Mouse (Mus musculus) stomach, embryonic 14.5 days (tissue): ENCODE measurements around the gene Csnk1d. TPM values are rescaled to one million over a fixed set of nuclear protein-coding genes. Genes with fewer than 3 reads are reported as not detected.

Experiments used
- ATAC-seq: fragments of 200-750 bp; cut with Nextera tagmentation; 2 replicates; pipeline ENCODE4 v1.8.0; 2017; ENCODE audit warnings: low read depth, moderate TSS enrichment; ENCODE audit not compliant: insufficient number of reproducible peaks, insufficient read depth, low FRiP score
- H3K27ac ChIP-seq: fragments of 300-500 bp; sonication (generic); 2 replicates; pipeline ENCODE4 v1.5.1; 2014; ENCODE audit warnings: mild to moderate bottlenecking, low read length, moderate library complexity, mixed read lengths
- H3K27me3 ChIP-seq: fragments of 300-500 bp; sonication (generic); 2 replicates; pipeline ENCODE4 v1.6.1; 2014; ENCODE audit warnings: low read length, control low read depth, mixed read lengths; ENCODE audit not compliant: control insufficient read depth, insufficient read depth
- H3K36me3 ChIP-seq: fragments of 300-500 bp; sonication (generic); 2 replicates; pipeline ENCODE4 v1.6.1; 2014; ENCODE audit warnings: mild to moderate bottlenecking, control low read depth, low read length, moderate library complexity, mixed read lengths; ENCODE audit not compliant: control insufficient read depth, insufficient read depth
- H3K4me1 ChIP-seq: fragments of 300-500 bp; sonication (generic); 2 replicates; pipeline ENCODE4 v1.6.1; 2014; ENCODE audit warnings: low read length, control low read depth, mixed read lengths; ENCODE audit not compliant: control insufficient read depth, insufficient read depth
- H3K4me2 ChIP-seq: fragments of 300-500 bp; sonication (generic); replicated peaks from 2 replicates; pipeline ENCODE4 v1.6.1; 2014; ENCODE audit warnings: low read depth, low read length, control low read depth
- H3K4me3 ChIP-seq: fragments of 300-500 bp; sonication (generic); 2 replicates; pipeline ENCODE4 v1.5.1; 2014; ENCODE audit warnings: low read depth, low read length, control low read depth
- H3K9ac ChIP-seq: fragments of 300-500 bp; sonication (generic); replicated peaks from 2 replicates; pipeline ENCODE4 v1.6.1; 2014; ENCODE audit warnings: low read depth, mild to moderate bottlenecking, control low read depth, low read length, moderate library complexity, mixed read lengths
- H3K9me3 ChIP-seq: fragments of 300-500 bp; sonication (generic); 2 replicates; pipeline ENCODE4 v1.6.1; 2016; ENCODE audit warnings: low read depth, low read length, control low read depth; ENCODE audit not compliant: control insufficient read depth
- WGBS: fragments of 180-500 bp; shearing (Covaris S2); extraction: QIAGEN DNeasy Blood & Tissue Kit; methylation state at CpG from one replicate; pipeline ENCODE4 v1.1.7; 2014; 5-methylcytosine and 5-hydroxymethylcytosine counted together
- polyA plus RNA-seq: library from polyadenylated mRNA; unstranded; fragments of >200 nt; fragmentation: Nextera tagmentation; extraction: Ambion mirVana; gene quantifications from 2 replicates; pipeline ENCODE4 v1.2.1, GENCODE M21; 2014

Csnk1d gene
- polyA plus RNA-seq, 1 experiment from 2014 or later = 70.6 TPM

DNA sequence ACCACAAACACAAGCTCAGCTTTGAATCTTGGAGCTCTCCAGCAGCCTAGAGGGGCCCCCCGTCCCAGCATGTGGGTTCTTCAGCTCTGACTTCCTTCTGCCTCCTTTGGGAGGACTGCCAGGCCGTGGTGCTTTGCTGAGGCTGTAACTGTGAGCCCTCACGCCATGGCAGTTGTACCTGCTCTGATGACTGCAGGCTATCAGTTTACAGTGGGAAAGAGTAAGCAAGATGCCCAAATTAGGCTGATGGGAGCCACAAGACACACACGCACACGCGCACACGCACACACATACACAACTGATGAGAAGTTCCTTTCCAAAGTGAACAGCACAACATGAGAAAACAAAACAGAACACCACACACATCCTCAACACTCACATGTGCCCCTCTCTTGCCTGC lies 28.2 kb downstream of the Csnk1d start:
- Histone ChIP-seq H3K9me3 (no peaks in the 10 kb centered on the region), H3K36me3 (peaks cover 77% of the 10 kb centered on the region), H3K9ac (no peak overlapping the region), H3K4me1 (0 out of 2 replicates have a peak, but pooled peaks cover 2% of the 10 kb centered on the region), H3K4me3 (no peak overlapping the region), H3K27me3 (no peaks in the 10 kb centered on the region), H3K4me2 (no peak overlapping the region), H3K27ac (no peak overlapping the region)
- 90% methylated on average over 7 of the region's 7 CpGs for WGBS
- ATAC-seq = no peak

DNA sequence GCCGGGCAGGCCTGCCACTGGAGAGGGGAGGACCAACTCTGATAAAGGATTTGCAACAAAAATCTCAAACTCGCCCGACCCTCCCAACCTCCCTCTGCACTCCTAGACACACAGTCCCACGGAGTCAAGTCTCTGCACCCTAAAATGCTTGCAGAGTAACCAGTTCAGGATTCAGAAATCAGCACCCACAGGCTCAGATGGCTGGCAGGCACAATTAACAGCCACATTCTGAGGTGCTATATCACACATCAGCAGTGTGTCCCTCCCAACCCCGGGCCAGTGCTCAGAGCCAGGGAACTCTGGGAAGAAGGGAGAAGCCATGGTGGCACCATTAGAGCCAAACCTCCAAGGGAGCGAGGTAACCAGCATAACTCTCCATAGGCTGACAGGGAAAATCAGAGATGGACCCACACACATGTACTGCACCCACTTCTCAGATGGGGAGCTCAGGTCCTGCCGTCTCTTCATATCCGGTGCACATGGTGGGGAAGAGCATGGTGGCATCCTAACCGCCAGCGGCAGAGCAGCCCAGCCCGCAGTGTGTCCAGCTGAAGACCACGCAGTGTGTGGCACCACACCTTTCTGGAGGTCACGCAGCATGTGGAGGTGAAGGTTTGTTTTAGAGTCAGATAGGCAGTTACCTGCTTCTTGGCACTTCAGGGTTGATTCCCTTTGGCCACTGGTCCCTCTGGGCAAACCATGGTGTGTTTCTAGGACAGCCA lies 28.9 kb downstream of the Csnk1d start:
- no peak overlapping the region for H3K4me2 ChIP-seq
- no peak overlapping the region for H3K4me3 ChIP-seq
- no peaks in the 10 kb centered on the region for H3K27me3 ChIP-seq
- H3K4me1 ChIP-seq = 0 out of 2 replicates have a peak, but pooled peaks cover 2% of the 10 kb centered on the region
- ATAC-seq = no peak
- peaks cover 77% of the 10 kb centered on the region for H3K36me3 ChIP-seq
- H3K9me3 ChIP-seq = no peaks in the 10 kb centered on the region
- no peak overlapping the region for H3K9ac ChIP-seq
- WGBS = 89% methylated on average over 13 of the region's 13 CpGs
- no peak overlapping the region for H3K27ac ChIP-seq

DNA sequence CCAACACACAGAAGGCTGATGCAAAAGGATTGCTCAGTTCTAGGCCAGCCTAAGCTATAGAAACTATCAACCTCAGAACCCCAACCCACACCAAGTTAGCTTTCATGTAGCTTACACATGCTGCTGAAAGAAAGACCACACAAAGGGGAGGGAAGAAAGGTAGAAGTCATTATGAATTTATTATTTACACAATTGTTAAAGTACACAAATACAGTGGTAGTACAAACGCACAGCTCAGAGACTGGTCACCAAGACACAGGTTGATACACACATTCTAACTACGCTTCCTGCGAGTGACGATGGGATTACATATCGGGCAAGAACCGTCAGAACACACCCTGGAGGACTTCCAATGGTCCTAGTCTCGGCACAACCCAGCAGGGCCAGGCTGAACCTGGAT lies 29.5 kb downstream of the Csnk1d start:
- Histone ChIP-seq H3K4me2 (no peak overlapping the region), H3K4me3 (no peak overlapping the region), H3K9me3 (no peaks in the 10 kb centered on the region), H3K36me3 (peaks cover 77% of the 10 kb centered on the region), H3K9ac (no peak overlapping the region), H3K27me3 (no peaks in the 10 kb centered on the region), H3K4me1 (0 out of 2 replicates have a peak, but pooled peaks cover 2% of the 10 kb centered on the region), H3K27ac (no peak overlapping the region)
- 85% methylated on average over 7 of the region's 7 CpGs for WGBS
- no peak for ATAC-seq

DNA sequence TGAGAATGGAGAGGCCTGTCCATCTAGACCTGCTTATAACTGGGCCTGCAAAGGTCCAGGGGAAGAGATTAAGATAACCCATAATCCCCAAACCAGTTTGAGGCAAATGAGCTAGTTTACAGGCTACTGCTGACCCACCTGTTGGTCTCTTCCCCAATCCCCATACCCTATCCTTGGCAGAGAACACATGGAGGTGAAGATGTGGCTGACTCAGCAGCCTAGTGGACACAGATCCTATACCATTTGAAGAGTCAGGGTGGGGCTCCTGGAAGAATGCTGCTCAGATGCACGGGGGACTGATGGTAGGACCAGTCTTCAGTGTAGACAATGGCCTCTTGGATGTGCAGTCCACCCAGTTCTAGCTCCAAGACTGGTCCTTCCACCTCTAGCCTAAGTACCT lies 30.9 kb downstream of the Csnk1d start:
- no peaks in the 10 kb centered on the region for H3K9me3 ChIP-seq
- H3K36me3 ChIP-seq = peaks cover 77% of the 10 kb centered on the region
- no peak overlapping the region for H3K9ac ChIP-seq
- no peaks in the 10 kb centered on the region for H3K27me3 ChIP-seq
- H3K4me1 ChIP-seq = 0 out of 2 replicates have a peak, but pooled peaks cover 2% of the 10 kb centered on the region
- ATAC-seq = no peak
- H3K4me3 ChIP-seq = no peak overlapping the region
- 54% methylated on average over 1 of the region's 1 CpGs for WGBS
- no peak overlapping the region for H3K27ac ChIP-seq
- no peak overlapping the region for H3K4me2 ChIP-seq

DNA sequence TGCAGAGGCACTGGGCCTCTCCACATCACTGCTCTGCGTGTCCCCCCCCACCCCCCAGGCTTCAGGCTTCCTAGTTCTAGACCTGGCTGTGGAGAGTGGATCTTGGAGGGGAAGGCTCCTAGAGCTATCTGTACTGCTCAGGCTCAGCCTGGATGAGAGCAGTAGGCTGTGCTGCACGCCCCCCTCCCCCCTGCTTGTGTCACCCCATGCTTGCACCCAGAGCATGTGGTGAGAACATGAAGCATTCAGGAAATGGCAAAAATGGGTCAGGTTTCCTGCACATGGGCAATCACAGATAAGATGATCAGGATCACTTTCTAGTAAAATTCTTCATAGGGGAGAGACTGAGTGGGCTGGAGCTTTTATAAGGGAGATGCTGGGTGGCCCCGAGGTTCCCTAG lies 31.6 kb downstream of the Csnk1d start:
- H3K36me3 ChIP-seq = peaks cover 70% of the 10 kb centered on the region
- no peak overlapping the region for H3K4me3 ChIP-seq
- no peaks in the 10 kb centered on the region for H3K4me1 ChIP-seq
- ATAC-seq = no peak
- H3K27me3 ChIP-seq = no peaks in the 10 kb centered on the region
- no peaks in the 10 kb centered on the region for H3K9me3 ChIP-seq
- H3K4me2 ChIP-seq = no peak overlapping the region
- no peak overlapping the region for H3K27ac ChIP-seq
- no peak overlapping the region for H3K9ac ChIP-seq
- WGBS = 76% methylated on average over 3 of the region's 3 CpGs

DNA sequence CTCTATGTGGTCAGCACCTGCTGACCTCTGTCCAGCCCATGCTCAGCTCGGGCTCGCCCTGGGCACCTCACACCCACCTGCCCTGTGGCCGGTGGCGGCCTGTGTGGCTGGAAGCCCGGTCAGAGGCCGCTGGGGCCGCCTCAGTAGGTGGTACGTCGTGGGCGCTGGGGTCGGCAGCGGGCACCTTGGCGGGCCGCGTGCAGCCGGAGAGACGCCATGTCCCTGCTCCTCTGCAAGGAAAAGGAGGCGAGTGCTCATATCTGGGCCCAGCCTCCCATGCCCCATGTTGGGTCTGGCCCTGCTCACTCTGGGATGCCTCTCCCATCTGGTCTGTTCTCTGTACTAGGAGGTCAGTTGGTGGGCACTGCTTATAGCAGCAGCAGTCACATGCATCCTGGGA lies 32.1 kb downstream of the Csnk1d start:
- H3K27ac ChIP-seq = no peak overlapping the region
- no peak overlapping the region for H3K4me3 ChIP-seq
- no peak overlapping the region for H3K4me2 ChIP-seq
- ATAC-seq = no peak
- H3K36me3 ChIP-seq = peaks cover 65% of the 10 kb centered on the region
- no peaks in the 10 kb centered on the region for H3K9me3 ChIP-seq
- no peaks in the 10 kb centered on the region for H3K4me1 ChIP-seq
- WGBS = 83% methylated on average over 16 of the region's 18 CpGs
- no peak overlapping the region for H3K9ac ChIP-seq
- no peaks in the 10 kb centered on the region for H3K27me3 ChIP-seq

DNA sequence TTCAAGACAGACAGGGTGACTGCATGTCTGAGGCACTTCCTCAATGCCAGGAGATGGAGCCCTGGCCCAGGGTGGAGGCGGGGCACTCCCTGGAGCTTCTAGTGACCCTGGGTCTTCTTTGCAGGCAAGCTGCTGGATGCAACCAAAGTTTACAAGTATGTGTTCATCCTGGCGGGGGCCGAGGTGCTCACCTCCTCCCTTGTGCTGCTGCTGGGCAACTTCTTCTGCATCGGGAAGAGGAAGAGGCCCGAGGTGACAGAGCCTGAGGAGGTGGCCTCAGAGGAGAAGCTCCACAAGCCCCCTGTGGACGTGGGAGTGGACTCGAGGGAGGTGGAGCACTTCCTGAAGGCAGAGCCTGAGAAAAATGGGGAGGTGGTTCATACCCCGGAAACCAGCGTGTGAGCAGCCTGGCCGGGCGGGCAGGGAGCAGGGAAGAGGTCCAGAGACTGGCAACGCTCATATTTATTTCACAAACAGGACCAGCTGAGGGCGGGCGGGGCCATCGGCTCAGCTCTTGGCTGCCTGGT lies 33.3 kb downstream of the Csnk1d start:
- Histone ChIP-seq H3K9ac (no peak overlapping the region), H3K4me2 (no peak overlapping the region), H3K27me3 (no peaks in the 10 kb centered on the region), H3K9me3 (no peaks in the 10 kb centered on the region), H3K27ac (no peak overlapping the region), H3K36me3 (peaks cover 52% of the 10 kb centered on the region), H3K4me3 (no peak overlapping the region), H3K4me1 (no peaks in the 10 kb centered on the region)
- WGBS = 63% methylated on average over 15 of the region's 15 CpGs
- no peak for ATAC-seq

DNA sequence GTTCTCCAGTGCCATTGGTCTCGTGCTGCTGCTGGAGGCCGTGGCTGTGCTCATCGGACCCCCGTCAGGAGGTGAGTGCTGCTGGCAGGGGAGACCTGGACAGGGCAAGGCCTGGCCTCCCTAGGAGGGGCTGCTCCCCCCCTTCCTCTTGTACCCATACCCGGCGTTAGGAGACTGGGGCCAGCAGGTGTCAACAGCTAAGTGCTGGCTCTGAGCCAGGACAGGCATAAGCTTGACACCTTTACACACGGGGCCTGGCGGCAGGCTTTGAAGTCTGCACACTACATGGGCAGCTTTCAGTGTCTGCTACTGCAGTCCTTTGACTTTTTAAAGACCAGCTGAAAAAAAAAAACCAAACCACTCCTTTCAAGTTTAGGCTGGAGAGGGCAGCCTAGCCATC lies 34.1 kb downstream of the Csnk1d start:
- no peak for ATAC-seq
- Histone ChIP-seq H3K27me3 (no peaks in the 10 kb centered on the region), H3K9ac (no peak overlapping the region), H3K4me2 (no peak overlapping the region), H3K4me1 (no peaks in the 10 kb centered on the region), H3K36me3 (peaks cover 45% of the 10 kb centered on the region), H3K9me3 (no peaks in the 10 kb centered on the region), H3K4me3 (no peak overlapping the region), H3K27ac (no peak overlapping the region)
- 64% methylated on average over 8 of the region's 8 CpGs for WGBS

DNA sequence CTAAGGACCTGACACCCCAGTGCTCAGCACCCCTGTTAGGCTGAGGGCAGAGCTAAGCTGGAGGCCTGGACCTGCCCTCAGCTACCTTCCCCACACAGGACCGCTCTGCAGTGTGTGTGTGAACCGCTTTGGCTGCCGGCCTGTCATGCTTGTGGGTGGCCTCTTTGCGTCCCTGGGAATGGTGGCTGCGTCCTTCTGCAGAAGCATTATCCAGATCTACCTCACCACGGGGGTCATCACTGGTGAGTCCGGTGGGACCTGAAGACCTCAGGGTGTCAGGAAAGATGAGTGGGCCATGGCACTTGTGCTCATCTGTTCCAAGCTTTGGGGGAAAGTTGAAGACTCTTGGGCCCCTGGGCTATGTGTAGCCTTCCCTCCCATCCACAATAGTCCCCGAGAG lies 35.4 kb downstream of the Csnk1d start:
- Histone ChIP-seq H3K4me1 (0 out of 2 replicates have a peak, but pooled peaks cover 6% of the 10 kb centered on the region), H3K36me3 (peaks cover 33% of the 10 kb centered on the region), H3K27me3 (no peaks in the 10 kb centered on the region), H3K9ac (no peak overlapping the region), H3K9me3 (no peaks in the 10 kb centered on the region), H3K4me3 (no peak overlapping the region), H3K4me2 (no peak overlapping the region), H3K27ac (no peak overlapping the region)
- WGBS = 92% methylated on average over 8 of the region's 8 CpGs
- no peak for ATAC-seq
